8 mouse cellular contexts compared by ENCODE assay signal in genomic region chr17:56470001-56470436, GRCm38 (mm10). TPM values are rescaled to one million over a fixed set of nuclear protein-coding genes. Genes with fewer than 3 reads are reported as not detected.
DNase-seq lines count a peak whose midpoint lies in the region; ATAC-seq and TF ChIP-seq lines count a peak whose summit lies in the region.

No protein-coding gene starts in this region.

- WGBS in embryonic facial prominence, embryonic 12.5 days = 4% methylated on average over 24 of the region's 26 CpGs
- WGBS in intestine, postnatal 0 days = 13% methylated on average over 20 of the region's 26 CpGs

- peak overlapping the region; percentile 51 for H3K4me2 ChIP-seq in embryonic facial prominence, embryonic 12.5 days (replicated peaks)
- H3K4me2 ChIP-seq in intestine, postnatal 0 days (replicated peaks; ENCODE audit: low read depth) = peak overlapping the region; percentile 51

- ATAC-seq in embryonic facial prominence, embryonic 12.5 days (ENCODE audit: insufficient number of reproducible peaks, insufficient read depth, low FRiP score, low TSS enrichment) = no peak
- ATAC-seq in intestine, postnatal 0 days = no peak

- peaks cover 43% of the 10 kb centered on the region for H3K27me3 ChIP-seq in embryonic facial prominence, embryonic 12.5 days
- peaks cover 36% of the 10 kb centered on the region for H3K27me3 ChIP-seq in intestine, postnatal 0 days (replicated peaks; ENCODE audit: control insufficient read depth, insufficient read depth, low read length)

- H3K36me3 ChIP-seq in embryonic facial prominence, embryonic 12.5 days = peaks cover 4% of the 10 kb centered on the region; the same call in 1 of the 2 replicates
- no peaks in the 10 kb centered on the region for H3K36me3 ChIP-seq in intestine, postnatal 0 days (ENCODE audit: control insufficient read depth, insufficient read depth)

- peaks cover 86% of the 10 kb centered on the region for H3K4me1 ChIP-seq in embryonic facial prominence, embryonic 12.5 days
- H3K4me1 ChIP-seq in intestine, postnatal 0 days (replicated peaks; ENCODE audit: control insufficient read depth, insufficient read depth, low read length) = 0 out of 2 replicates have a peak, but pooled peaks cover 7% of the 10 kb centered on the region

- TF ChIP-seq CTCF in intestine, postnatal 0 days (IDR thresholded peaks at IDR 0.05; ENCODE audit: low read depth) = no peak

- H3K9me3 ChIP-seq in embryonic facial prominence, embryonic 12.5 days = no peaks in the 10 kb centered on the region
- no peaks in the 10 kb centered on the region for H3K9me3 ChIP-seq in intestine, postnatal 0 days (ENCODE audit: control insufficient read depth)

- peak overlapping the region; percentile 42; the same call in 1 of the 2 replicates for H3K9ac ChIP-seq in embryonic facial prominence, embryonic 12.5 days
- no peak overlapping the region for H3K9ac ChIP-seq in intestine, postnatal 0 days (ENCODE audit: low read depth, low read length)

- peak overlapping the region; percentile 27 for H3K4me3 ChIP-seq in embryonic facial prominence, embryonic 12.5 days
- H3K4me3 ChIP-seq in intestine, postnatal 0 days (ENCODE audit: low read depth, low read length) = peak overlapping the region; percentile 26; the same call in 1 of the 2 replicates

- peak; percentile 51 to 72 for DNase-seq in adrenal gland, adult (ENCODE audit: inconsistent age in 2 of 2, low spot score in 1 of 2)
- no peak for DNase-seq in adrenal gland, adult 2 months
- DNase-seq in lung, postnatal 14 days = peak; percentile 44
- no peak for DNase-seq in spleen, adult 12 weeks (ENCODE audit: low spot score)
- no peak for DNase-seq in layer of hippocampus, adult 11-12 months (ENCODE audit: low spot score)
- no peak for DNase-seq in thymus, postnatal 25 days

- peak overlapping the region; percentile 41; the same call in 1 of the 2 replicates for H3K27ac ChIP-seq in embryonic facial prominence, embryonic 12.5 days
- no peak overlapping the region for H3K27ac ChIP-seq in intestine, postnatal 0 days (ENCODE audit: low read depth, low read length)

RNA-seq across cellular contexts. Expression of gene Ptprs, which starts 6.3 kb away (rescaled TPM):
- 100 to 1,000 TPM; 149 to 249 TPM for total RNA-seq in adrenal gland, adult 2 months (2021)
- polyA plus RNA-seq in adrenal gland, adult 2 months (2012; rRNA removed) = 573 and 605 TPM in 2 replicates
- polyA plus RNA-seq in embryonic facial prominence, embryonic 12.5 days (2016; fragmentation: Nextera tagmentation; extraction: Ambion mirVana) = 158 and 167 TPM in 2 replicates
- polyA plus RNA-seq in intestine, postnatal 0 days (2015; fragmentation: Nextera tagmentation; extraction: Ambion mirVana) = 15.2 and 15.7 TPM in 2 replicates

RNA-seq across cellular contexts. Expression of gene Znrf4, which starts 42.2 kb away (rescaled TPM):
- not detected for total RNA-seq in adrenal gland, adult 2 months (2021)
- polyA plus RNA-seq in adrenal gland, adult 2 months (2012; rRNA removed) = not detected in 2 replicates
- polyA plus RNA-seq in embryonic facial prominence, embryonic 12.5 days (2016; fragmentation: Nextera tagmentation; extraction: Ambion mirVana) = not detected in 2 replicates
- polyA plus RNA-seq in intestine, postnatal 0 days (2015; fragmentation: Nextera tagmentation; extraction: Ambion mirVana) = not detected in 2 replicates

Comparison
In these comparisons a context has a peak if more than half of its experiments do, and no peak if none do; other contexts are left out.
1. DNase-seq: peak in adrenal gland, adult (2 of 2) and lung, postnatal 14 days (single experiment); none in adrenal gland, adult 2 months (single experiment), spleen, adult 12 weeks (single experiment), layer of hippocampus, adult 11-12 months (single experiment) and thymus, postnatal 25 days (single experiment).